Mouse (Mus musculus) thymus, postnatal 10 days (tissue): ENCODE data around the gene Mipol1.
"Not testable (repeated sequence)": the region's sequence is repeated elsewhere in the genome, so short reads cannot be mapped to it uniquely, and the experiment has no call there.

Source experiments
- DNase-seq, 2 experiments: peaks; one replicate each; pipeline ENCODE4 v3.0.0; 2021; ENCODE audit warnings: low spot score in 2 of 2

The Mipol1 gene

DNA sequence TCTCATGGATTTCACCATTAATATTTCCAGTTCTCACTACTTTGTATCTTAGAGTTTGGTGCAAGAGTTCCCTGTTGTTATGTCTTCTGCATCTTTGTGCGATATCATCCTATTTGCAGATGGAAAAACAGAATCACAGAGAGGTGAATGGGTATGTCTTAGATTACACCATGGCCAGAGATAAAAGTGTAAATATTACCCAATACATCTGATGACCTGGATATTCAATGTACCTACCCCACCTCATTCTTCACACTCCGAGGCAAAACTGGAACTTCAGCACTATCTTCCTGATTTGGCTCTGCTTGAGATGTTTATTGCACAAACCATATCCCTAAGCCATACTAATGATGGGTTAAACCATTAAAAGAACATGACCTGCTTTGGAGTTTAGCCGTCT lies 198.0 kb downstream of the Mipol1 start:
- DNase-seq = no peak

DNA sequence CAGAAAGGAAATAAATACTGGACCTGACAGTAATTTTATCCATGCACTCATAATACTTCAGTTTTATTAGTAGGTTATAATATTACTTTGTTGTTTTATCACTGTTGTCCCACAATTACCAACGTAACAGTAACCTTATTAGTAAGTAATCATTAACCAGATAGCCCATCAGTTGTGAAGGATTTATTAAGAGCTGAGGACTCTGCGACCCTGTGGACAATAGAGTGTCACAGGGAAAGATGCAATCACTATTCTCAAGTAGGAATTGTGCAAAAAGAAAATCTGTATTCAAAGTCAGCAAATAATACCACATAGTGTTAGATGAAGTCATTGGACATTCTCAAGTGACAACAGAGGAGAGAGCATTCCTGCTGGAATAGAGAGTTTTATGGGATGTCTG lies 198.5 kb downstream of the Mipol1 start:
- no peak for DNase-seq

DNA sequence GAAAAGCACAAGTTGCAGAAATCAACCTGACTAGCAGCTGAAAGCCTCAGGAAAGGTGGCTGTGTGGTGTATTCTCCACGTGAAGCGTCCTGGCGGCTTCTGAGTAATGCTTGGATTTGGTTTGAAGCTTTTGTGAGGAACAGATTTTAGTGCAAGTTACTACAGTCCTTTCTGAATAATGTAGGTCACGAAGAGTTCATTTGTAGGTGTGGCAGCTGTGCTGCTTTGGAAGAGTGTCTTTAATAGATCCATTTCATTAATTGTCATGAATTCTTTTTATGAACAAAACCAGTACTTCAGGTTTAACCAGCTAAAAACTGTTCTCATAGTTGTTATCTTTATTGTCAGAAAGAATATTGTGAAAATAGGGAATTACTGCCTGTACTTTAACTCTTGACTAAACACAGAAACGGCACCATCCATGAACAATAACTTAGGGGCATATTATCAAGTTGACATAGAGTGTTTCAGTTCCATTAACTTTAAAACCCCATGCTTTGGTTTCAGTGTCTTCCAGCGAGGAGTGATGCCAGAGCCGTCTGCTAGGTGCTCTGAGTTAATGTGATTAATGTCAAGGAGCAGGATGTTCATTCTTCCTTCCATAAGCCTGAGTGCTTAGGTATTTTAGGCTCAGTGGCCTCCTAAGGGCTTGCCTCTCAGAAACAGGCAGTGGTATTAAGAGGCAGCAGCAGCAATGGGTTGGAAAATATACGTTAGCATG lies 206.9 kb downstream of the Mipol1 start:
- DNase-seq = not testable (repeated sequence)

DNA sequence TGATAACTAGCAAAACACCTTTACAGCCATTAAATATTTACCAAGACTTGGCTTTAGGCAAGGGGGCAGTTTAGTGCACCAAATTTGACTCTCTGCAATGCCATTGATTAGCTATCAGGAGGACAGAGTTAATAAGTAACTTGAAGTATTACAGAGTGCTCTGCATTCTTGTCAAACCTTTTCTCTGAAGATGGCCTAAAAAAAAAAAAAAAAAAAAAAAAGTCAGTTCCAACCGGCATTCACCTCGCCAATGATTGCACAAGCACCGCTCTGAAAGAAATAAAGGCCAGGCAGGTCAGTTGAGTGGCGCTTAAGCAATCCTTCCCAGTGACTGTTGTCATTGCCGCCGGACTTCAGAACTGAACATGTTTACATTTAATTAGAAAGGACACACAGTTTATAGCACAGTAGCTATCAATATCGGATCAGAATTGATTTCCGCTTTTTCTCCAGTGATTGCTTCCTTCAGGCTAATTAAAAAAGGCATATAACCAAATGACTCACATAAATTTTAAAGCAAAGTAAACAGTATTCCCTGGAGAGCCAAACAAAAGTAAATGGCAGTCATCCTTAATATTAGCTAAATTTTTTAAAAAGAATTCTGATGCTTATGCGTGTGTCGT lies 214.2 kb downstream of the Mipol1 start:
- DNase-seq = no peak

DNA sequence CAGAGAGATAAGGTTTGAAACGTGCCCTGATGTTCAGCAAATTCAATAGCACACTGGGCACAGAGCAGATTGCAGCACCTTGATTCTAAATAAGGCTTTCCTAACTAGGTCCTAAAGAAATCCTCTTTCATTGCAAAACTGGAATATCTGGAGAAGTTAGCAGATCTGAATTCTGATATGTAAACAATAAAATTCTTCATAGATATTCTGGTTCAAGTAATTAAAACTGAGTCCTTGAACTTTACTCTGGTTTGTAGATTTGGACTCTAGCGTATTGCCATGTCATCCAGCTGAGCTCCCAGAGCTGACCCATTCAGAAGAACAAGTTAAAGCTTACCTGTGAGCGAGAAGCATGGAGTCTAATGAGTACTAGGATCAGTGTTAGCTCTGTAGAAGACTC lies 217.1 kb downstream of the Mipol1 start:
- DNase-seq = no peak

DNA sequence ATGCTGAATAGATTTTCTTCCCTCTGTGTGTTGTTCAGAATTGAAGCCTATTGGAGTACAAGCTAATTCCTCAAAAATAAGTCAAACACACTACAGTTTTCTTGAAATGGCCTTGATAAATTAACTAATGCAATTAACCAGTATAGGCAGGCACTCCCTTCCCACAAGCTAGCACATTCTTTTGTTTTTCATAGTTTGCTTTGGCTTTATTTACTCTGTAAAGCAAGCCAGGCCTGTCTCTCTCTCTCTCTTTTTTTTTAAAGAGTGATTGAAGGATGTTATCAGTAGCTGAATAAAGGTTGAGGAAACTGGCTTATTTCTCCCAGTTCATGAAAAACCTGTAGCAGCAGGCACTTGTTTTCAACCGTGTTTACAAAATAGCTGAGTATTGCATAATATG lies 219.1 kb downstream of the Mipol1 start:
- DNase-seq = no peak

DNA sequence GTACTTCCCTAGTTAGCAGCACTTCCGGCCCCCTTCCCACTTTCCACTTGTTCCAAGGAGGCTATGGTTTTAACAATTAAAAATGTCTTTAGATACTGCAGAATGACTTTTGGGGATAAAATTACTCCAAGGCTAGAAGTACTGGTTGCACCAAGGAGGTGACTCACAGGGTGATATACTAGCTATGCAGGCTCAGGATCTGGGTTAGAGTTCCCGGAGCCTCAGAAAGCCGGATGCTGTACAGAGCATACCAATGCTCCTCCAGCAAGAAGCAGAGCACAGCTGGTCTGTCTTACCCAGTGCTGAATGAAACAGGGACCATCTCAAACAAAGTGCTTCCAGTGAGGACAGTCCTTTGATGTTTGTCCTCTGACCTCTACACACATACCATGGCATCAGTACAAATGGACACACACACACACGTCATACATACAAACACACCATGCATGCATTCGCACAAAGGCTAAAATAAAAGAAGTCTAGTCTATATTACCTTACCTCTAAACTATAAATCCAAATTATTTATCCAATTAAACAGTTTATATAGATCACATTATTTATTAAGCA lies 219.9 kb downstream of the Mipol1 start:
- no peak for DNase-seq

DNA sequence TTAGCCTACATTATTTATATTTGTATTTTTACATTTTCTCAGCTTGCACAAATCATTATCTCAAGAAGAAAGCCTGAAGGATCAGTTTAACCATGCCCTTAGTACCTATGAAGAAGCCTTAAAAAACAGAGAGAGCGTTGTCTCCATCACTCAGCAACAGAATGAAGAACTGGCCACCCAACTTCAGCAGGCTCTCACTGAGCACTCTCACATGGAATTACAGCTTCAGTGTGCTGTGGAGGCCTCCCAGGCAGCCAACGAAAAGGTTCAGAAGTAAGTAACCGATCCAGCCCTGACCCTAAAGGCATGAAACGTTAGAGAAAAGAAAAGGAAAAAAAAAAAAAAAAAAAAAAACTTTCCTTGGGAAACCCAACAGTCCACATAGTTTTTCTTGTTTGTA lies 226.7 kb downstream of the Mipol1 start:
- DNase-seq = no peak

DNA sequence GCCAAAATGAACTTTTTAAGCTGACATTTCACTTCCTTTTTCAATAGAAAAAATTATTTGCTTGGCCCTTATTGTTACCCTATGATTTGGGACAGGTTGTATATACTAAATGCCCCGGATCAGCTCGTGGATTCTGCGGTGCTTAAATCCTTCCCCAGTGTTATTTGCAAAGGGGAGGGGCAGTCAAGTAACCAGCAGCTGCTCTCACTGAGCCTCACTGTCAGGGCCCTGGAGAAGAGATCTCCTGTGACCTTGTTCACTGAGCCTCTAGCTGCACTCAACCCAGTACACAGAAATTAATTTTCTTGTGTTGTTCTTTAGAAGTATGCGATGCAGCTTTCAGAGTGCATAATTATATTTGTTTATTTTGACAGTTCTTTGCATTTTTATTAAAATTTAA lies 227.1 kb downstream of the Mipol1 start:
- DNase-seq = no peak

DNA sequence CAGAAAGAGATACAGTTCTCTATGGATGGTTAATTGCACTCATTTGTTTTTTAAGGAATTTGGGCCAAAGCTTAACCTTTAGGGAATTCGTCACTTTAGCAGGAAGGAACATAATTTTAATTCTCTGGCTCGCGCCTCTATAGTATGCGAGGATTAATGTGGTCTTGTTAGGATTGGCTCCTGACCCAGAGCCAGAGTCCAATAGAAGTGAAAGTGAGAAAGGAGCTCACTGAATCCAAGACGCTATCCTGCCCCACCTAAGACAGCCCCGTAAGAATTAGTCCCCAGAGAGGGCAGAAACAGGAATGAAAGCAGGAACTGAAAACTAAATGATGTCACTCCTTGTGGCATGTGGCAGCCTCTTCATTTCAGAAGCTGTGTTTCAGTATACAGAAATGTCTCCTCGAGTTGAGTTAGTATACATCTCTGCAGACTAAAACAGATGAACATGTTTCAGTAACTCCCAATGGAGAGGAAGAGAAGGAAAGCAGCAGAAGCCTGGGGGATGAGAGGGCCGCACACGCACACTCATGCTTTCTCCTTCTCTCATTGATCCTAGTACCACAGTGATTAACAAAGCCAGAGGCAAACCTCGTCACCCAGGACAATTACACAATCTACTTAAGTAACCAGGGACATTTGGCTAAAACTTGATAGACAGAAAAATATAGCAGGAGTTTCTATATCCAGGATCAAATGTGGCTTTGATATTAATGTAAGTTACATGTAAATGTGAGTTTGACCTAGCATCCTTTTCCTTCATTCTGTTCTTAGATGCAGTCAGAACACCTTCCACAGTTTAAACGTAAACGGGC lies 234.5 kb downstream of the Mipol1 start:
- no peak for DNase-seq

DNA sequence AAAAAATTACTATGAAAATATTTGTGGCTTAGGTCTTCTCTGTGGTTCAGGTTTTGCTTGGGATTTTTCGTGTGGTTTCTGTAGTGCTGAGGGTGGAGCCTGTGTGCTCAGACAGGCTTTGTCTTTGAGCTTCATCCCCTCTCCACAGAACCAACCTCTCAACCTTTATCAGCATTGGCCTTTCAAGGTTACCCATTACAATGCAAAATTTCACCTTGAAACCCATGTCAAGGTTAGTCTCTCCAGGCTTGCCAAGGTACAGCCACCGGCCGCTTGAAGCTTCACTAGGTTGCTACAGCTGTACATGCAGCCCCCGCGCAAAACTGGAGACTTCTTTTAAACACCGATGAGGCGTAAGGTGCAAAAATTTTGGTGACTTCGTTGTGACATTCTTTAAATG lies 241.6 kb downstream of the Mipol1 start:
- no peak for DNase-seq

DNA sequence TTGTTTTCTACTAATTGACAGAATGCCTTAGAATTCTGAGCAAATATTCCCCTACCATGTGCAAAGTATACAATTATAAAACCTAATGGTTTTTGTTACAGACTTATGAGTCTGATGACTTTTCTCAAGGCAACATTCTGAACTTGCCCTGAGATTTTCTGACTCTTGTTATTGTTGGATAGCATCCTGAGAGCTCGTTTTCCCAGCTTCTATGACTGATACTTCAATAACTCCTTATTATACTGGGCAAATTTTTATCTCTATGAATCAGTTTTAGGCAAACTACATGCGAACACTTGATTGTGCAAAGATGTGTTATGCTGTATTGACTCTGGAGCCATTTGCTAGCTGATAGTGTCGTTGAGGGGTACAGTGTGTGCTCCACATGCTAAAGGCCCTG lies 246.6 kb downstream of the Mipol1 start:
- DNase-seq = no peak

DNA sequence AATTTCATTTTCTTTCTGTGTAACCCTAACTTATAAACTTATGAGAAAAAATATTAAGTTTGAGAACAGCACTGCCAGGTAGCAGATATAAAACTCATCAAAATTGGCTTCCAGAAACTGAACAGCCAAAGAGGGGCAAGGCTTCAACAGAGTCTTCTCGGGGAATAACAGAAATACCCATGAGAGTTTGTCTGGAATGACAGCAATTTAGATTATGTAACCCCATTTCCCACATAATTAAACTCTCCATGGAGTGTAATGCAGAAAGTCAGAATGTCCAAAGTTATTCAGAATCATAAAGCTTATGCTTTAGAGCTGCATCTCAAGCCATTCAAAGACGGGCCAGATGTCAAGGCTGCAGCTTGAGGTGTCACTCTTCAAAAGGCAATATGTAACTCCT lies 251.6 kb downstream of the Mipol1 start:
- no peak for DNase-seq

DNA sequence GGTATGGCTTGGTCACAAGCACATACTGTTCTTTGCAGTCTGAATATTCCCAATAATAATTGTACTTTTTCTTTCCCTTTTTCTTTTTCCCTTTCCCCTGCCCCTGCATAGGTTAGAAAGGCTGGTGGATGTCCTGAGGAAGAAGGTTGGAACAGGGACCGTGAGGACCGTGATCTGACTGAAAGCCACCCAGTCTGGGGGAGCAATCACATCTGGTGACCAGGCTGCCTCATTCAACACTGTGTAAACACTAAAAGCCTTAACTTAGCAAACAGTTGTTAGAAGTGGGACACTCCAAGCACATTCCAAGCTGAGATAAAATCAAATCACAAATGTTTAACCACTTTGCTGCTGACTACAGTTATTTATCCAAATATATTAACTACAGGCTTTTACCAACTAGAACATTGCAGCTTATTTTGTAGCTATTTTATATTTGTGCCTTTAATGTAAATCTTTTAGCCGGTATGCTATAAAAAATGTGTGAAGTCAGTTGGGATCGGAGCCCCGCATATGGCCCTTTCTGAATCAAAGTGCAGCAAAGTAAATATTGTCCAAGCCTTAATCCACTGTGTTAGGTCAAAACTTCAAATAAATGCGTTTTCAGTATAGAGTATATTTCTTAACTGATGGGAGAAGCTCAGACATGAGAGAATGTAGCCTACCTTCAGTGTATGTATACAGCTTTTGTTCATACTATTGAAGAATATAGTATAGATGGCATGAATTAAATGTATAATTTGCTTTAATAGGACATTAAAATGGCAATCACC lies 266.3 kb downstream of the Mipol1 start:
- no peak for DNase-seq

DNA sequence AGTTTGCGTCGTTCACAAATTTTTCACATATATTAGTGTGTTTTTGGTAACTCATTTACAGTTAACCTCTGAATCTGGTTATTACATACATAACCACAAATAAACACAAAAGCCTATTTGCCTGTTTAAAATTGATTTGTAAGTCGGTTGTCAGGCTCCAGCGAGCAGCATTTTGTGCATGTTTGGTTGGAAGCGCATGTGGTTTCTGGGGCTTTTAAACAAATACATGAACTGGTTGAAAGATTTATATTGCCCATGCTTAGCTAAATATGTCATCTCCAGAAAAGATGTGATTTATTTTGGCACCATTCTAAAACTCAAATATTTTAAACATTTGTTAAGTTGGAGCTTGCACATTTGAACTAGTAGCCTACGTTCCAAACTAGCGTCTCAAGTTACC lies 270.0 kb downstream of the Mipol1 start:
- no peak for DNase-seq

DNA sequence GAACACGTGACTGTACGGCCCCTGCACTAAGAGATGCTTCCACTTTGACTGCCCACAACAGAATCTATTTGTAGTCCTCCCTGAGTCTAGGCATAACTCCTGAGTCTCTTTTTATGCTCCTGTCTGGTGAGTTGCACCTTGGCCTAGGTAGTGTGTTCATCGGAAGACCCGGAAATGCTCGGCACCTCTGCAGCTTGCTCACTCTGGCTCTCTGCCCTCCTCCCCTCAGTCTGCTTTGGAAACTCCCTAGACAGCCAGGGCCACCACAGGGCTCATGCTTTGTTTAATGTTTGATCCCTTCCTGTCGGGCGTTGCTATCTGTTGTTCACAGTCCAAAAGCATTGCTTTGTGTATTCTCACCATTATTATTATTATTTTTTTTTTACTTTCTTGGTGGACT lies 275.1 kb downstream of the Mipol1 start:
- DNase-seq = no peak

DNA sequence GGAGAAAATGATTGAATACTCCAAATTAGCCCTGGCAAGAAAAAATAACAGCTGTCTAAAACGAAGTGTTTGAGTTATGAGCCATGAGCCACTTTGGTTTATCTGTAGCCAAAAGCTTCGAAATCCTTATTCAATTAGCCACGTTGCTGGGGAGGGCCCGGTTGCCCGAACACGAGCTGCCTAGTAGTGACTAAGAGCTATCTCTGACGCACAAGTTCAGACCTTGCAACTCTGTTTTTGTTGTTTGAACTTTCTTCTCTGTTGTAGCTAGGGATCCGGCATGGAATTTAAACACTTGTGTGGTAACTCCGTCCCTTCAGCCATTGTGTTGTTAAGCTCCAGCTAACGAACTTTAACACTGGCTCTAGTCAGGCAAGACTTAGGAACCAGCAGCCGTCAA lies 278.7 kb downstream of the Mipol1 start:
- DNase-seq = no peak

DNA sequence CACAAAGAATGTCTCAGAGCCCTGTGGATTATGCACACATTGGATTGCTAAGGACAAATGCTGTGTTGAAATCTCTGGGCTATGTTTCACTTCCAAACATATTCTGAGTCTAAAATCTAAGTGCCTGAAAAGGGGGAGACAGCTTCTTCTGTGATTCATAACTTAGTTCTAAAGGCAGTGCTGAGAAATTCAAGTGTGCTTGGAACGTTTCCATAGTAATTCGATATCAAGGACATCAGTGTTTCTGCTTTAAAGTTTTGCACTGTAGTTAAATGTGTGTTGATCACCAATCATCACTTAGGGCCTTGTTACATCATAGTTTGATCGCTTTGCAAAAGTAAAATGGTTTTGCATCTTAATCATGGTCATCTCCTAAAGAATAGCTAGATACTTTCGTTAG lies 279.5 kb downstream of the Mipol1 start:
- DNase-seq = no peak

DNA sequence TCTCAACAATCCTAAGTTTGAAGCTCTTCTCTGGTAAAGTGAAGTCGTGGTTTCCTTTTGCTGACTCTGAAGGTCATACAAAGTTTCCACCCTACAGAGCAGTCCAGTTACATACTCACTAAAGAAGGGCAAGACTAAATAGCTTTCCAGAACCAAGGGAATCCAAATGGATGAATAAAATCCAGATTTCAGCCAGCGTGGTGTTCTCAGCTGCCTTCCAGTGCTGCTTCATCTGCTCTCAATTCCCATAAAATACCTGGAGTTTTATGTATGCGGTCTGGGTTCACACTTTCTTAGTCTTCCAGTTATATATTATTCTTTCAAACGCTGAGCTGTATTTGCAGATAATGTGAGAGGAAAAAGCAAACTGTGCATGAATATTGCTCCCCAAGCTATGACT lies 280.9 kb downstream of the Mipol1 start:
- no peak for DNase-seq

DNA sequence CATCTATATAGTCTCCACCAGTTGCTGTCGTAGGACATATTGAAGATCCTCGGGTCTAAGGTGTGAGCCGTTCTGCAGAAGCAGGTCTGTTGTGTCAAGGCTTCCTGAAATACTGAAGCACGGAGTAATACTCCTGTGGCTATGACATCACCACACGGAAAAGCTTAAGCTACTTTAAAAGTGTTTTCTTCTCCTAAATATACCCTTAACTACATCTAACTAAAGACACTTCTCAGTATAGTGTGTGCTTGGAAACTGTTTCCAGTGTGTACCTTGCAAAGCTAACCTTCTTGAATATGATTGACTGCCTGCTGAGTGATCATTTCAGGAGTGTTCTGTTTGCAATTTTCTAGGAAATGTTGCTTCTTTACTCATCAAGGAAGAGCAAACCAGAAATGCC lies 281.3 kb downstream of the Mipol1 start:
- DNase-seq = no peak

DNA sequence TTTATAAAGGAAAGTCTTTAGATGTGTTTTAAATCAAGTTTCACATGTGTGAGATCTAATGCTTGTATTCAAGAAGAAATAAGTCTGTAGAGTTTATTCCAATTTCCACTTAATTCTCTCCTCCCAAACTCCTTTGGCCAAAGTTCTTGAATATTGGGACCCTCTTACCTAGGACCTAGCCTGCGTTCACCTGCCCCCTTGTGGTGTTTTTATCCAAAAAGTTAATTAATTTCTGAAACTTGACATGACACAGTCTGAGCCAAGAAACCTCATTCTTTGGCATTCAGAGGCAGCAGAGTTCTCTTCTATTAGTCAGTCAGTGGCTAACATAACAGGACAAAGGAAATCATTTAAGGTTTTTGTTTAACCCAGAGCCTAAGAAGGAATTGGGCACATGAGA lies 284.3 kb downstream of the Mipol1 start:
- DNase-seq = no peak
